Mouse (Mus musculus) limb, embryonic 13.5 days (tissue): ENCODE results near the gene Dpy30. TPM values are rescaled to one million over a fixed set of nuclear protein-coding genes. Genes with fewer than 3 reads are reported as not detected.
"Not testable (repeated sequence)": the region's sequence is repeated elsewhere in the genome, so short reads cannot be mapped to it uniquely, and the experiment has no call there.

ENCODE experiments used
- ATAC-seq: fragments of 200-750 bp; cut with Nextera tagmentation; 2 replicates; pipeline ENCODE4 v1.8.0; 2017; ENCODE audit warnings: low read depth, moderate number of reproducible peaks, moderate TSS enrichment; ENCODE audit not compliant: low FRiP score
- H3K27ac ChIP-seq: fragments of 300-500 bp; sonication (generic); 2 replicates; pipeline ENCODE4 v1.5.1; 2015; ENCODE audit warnings: inconsistent platforms, mild to moderate bottlenecking, moderate library complexity
- H3K27me3 ChIP-seq: fragments of 300-500 bp; sonication (generic); 2 replicates; pipeline ENCODE4 v1.6.1; 2015; ENCODE audit warnings: mild to moderate bottlenecking, inconsistent platforms
- H3K36me3 ChIP-seq: fragments of 300-500 bp; sonication (generic); 2 replicates; pipeline ENCODE4 v1.6.1; 2015; ENCODE audit warnings: inconsistent platforms, mild to moderate bottlenecking, moderate library complexity
- H3K4me1 ChIP-seq: fragments of 300-500 bp; sonication (generic); 2 replicates; pipeline ENCODE4 v1.6.1; 2015; ENCODE audit warnings: inconsistent platforms
- H3K4me2 ChIP-seq: fragments of 300-500 bp; sonication (generic); replicated peaks from 2 replicates; pipeline ENCODE4 v1.6.1; 2015; ENCODE audit warnings: inconsistent platforms, mild to moderate bottlenecking, moderate library complexity
- H3K4me3 ChIP-seq: fragments of 300-500 bp; sonication (generic); 2 replicates; pipeline ENCODE4 v1.5.1; 2015; ENCODE audit warnings: moderate library complexity, mild to moderate bottlenecking, inconsistent platforms
- H3K9ac ChIP-seq: fragments of 300-500 bp; sonication (generic); 2 replicates; pipeline ENCODE4 v1.6.1; 2015; ENCODE audit warnings: mild to moderate bottlenecking, inconsistent platforms
- H3K9me3 ChIP-seq: fragments of 300-500 bp; sonication (generic); 2 replicates; pipeline ENCODE4 v1.6.1; 2016; ENCODE audit warnings: inconsistent platforms
- WGBS: fragments of 180-500 bp; shearing (Covaris S2); methylation state at CpG from one replicate; pipeline ENCODE4 v1.1.7; 2015; 5-methylcytosine and 5-hydroxymethylcytosine counted together
- polyA plus RNA-seq: library from polyadenylated mRNA; unstranded; fragments of >200 nt; fragmentation: Nextera tagmentation; extraction: Ambion mirVana; gene quantifications from 2 replicates; pipeline ENCODE4 v1.2.1, GENCODE M21; 2015

Gene Dpy30
- polyA plus RNA-seq, 1 experiment from 2014 or later: 223 TPM

- Histone ChIP-seq H3K27ac (peak overlapping the region; percentile 86), H3K9me3 (no peaks in the 10 kb centered on the region), H3K9ac (peak overlapping the region; percentile 85), H3K36me3 (peaks cover 32% of the 10 kb centered on the region), H3K27me3 (no peaks in the 10 kb centered on the region), H3K4me2 (peak overlapping the region; percentile 76), H3K4me3 (peak overlapping the region; percentile 86), H3K4me1 (peaks cover 17% of the 10 kb centered on the region)
- ATAC-seq: peak; percentile 89
- WGBS: under 1% methylated on average over 45 of the region's 45 CpGs
Measured at GRCm38 (mm10) chr17:74315445-74316308, 8.1 kb downstream of the Dpy30 start.

GRCm38 (mm10) chr17:74306021-74306420 lies 17.7 kb downstream of the Dpy30 start:
- Histone ChIP-seq H3K27me3 (no peaks in the 10 kb centered on the region), H3K4me1 (no peaks in the 10 kb centered on the region), H3K27ac (no peak overlapping the region), H3K4me2 (no peak overlapping the region), H3K9ac (no peak overlapping the region), H3K36me3 (peaks cover 83% of the 10 kb centered on the region), H3K9me3 (no peaks in the 10 kb centered on the region), H3K4me3 (no peak overlapping the region)
- no peak for ATAC-seq
- 76% methylated on average over 1 of the region's 1 CpGs for WGBS

- no peak for ATAC-seq
- Histone ChIP-seq H3K9me3 (no peaks in the 10 kb centered on the region), H3K4me1 (no peaks in the 10 kb centered on the region), H3K9ac (no peak overlapping the region), H3K27me3 (no peaks in the 10 kb centered on the region), H3K4me2 (no peak overlapping the region), H3K36me3 (peaks cover 84% of the 10 kb centered on the region), H3K4me3 (no peak overlapping the region), H3K27ac (no peak overlapping the region)
- WGBS: 91% methylated on average over 4 of the region's 4 CpGs
Measured at GRCm38 (mm10) chr17:74305616-74306015, 18.1 kb downstream of the Dpy30 start.

GRCm38 (mm10) chr17:74304060-74304459 lies 19.7 kb downstream of the Dpy30 start:
- Histone ChIP-seq H3K4me1 (no peaks in the 10 kb centered on the region), H3K4me3 (no peak overlapping the region), H3K4me2 (no peak overlapping the region), H3K9ac (no peak overlapping the region), H3K27ac (no peak overlapping the region), H3K36me3 (peaks cover 84% of the 10 kb centered on the region), H3K9me3 (no peaks in the 10 kb centered on the region), H3K27me3 (no peaks in the 10 kb centered on the region)
- 92% methylated on average over 4 of the region's 4 CpGs for WGBS
- ATAC-seq: no peak

- no peak overlapping the region for H3K9ac ChIP-seq
- H3K9me3 ChIP-seq: no peaks in the 10 kb centered on the region
- H3K27ac ChIP-seq: no peak overlapping the region
- ATAC-seq: no peak
- peaks cover 56% of the 10 kb centered on the region for H3K36me3 ChIP-seq
- WGBS: 89% methylated on average over 5 of the region's 5 CpGs
- H3K4me3 ChIP-seq: no peak overlapping the region
- no peak overlapping the region for H3K4me2 ChIP-seq
- H3K4me1 ChIP-seq: no peaks in the 10 kb centered on the region
- H3K27me3 ChIP-seq: no peaks in the 10 kb centered on the region
Measured at GRCm38 (mm10) chr17:74300089-74300488, 23.7 kb downstream of the Dpy30 start.

GRCm38 (mm10) chr17:74296991-74297390 lies 26.8 kb downstream of the Dpy30 start:
- not testable (repeated sequence) for H3K27ac ChIP-seq, H3K27me3 ChIP-seq, ATAC-seq, H3K9ac ChIP-seq, H3K9me3 ChIP-seq, H3K4me3 ChIP-seq, H3K4me1 ChIP-seq, H3K4me2 ChIP-seq
- WGBS: 94% methylated on average over 5 of the region's 5 CpGs
- peaks cover 35% of the 10 kb centered on the region for H3K36me3 ChIP-seq

GRCm38 (mm10) chr17:74296076-74296823 lies 27.5 kb downstream of the Dpy30 start:
- H3K9ac ChIP-seq: peak overlapping the region; percentile 94
- H3K27me3 ChIP-seq: no peaks in the 10 kb centered on the region
- ATAC-seq: no peak
- peaks cover 15% of the 10 kb centered on the region for H3K4me1 ChIP-seq
- 33% methylated on average over 11 of the region's 11 CpGs for WGBS
- H3K27ac ChIP-seq: peak overlapping the region; percentile 99
- H3K36me3 ChIP-seq: peaks cover 28% of the 10 kb centered on the region
- H3K4me2 ChIP-seq: peak overlapping the region; percentile 70
- H3K4me3 ChIP-seq: peak overlapping the region; percentile 99
- no peaks in the 10 kb centered on the region for H3K9me3 ChIP-seq

GRCm38 (mm10) chr17:74295026-74295970 lies 28.4 kb downstream of the Dpy30 start, which contains the start of gene Memo1:
Gene Memo1 (minus strand): TSS chr17:74295521.
- WGBS: under 1% methylated on average over 52 of the region's 110 CpGs
- ATAC-seq: peak; percentile 89

GRCm38 (mm10) chr17:74294426-74295025 lies 29.2 kb downstream of the Dpy30 start:
- peak overlapping the region; percentile 99 for H3K27ac ChIP-seq
- H3K9me3 ChIP-seq: no peaks in the 10 kb centered on the region
- no peaks in the 10 kb centered on the region for H3K27me3 ChIP-seq
- peak; percentile 84 for ATAC-seq
- H3K4me1 ChIP-seq: peaks cover 26% of the 10 kb centered on the region
- H3K4me2 ChIP-seq: peak overlapping the region; percentile 70
- H3K9ac ChIP-seq: peak overlapping the region; percentile 94
- peaks cover 12% of the 10 kb centered on the region for H3K36me3 ChIP-seq
- H3K4me3 ChIP-seq: peak overlapping the region; percentile 99
- WGBS: 1% methylated on average over 75 of the region's 80 CpGs

More at GRCm38 (mm10) chr17:74295026-74295970, 28.4 kb downstream of the Dpy30 start, which contains the start of gene Memo1:
- Histone ChIP-seq H3K9ac (peak within 1 kb of the TSS; percentile 94), H3K9me3 (no peaks in the 10 kb centered on the region), H3K4me3 (peak within 1 kb of the TSS; percentile 99), H3K4me2 (peak within 1 kb of the TSS; percentile 70), H3K36me3 (peaks cover 18% of the 10 kb centered on the region), H3K27me3 (no peaks in the 10 kb centered on the region), H3K4me1 (peaks cover 22% of the 10 kb centered on the region), H3K27ac (peak within 1 kb of the TSS; percentile 99)

GRCm38 (mm10) chr17:74293687-74294425 lies 29.9 kb downstream of the Dpy30 start:
- no peak for ATAC-seq
- Histone ChIP-seq H3K4me1 (peaks cover 26% of the 10 kb centered on the region), H3K36me3 (peaks cover 10% of the 10 kb centered on the region), H3K27ac (peak overlapping the region; percentile 99), H3K27me3 (no peaks in the 10 kb centered on the region), H3K4me3 (peak overlapping the region; percentile 99), H3K4me2 (peak overlapping the region; percentile 70), H3K9ac (peak overlapping the region; percentile 94), H3K9me3 (no peaks in the 10 kb centered on the region)
- WGBS: 2% methylated on average over 18 of the region's 18 CpGs
